Mouse (Mus musculus) CH12.LX (cell line): ENCODE measurements around the gene Skap1. TPM values are rescaled to one million over a fixed set of nuclear protein-coding genes. Genes with fewer than 3 reads are reported as not detected.

Source experiments
- DNase-seq: peaks from one replicate; pipeline ENCODE4 v3.0.0-alpha.2; 2013; ENCODE audit errors: extremely low read depth
- H3K27ac ChIP-seq: 2 replicates; pipeline ENCODE4 v1.5.1; 2012; ENCODE audit warnings: low read depth, mild to moderate bottlenecking, control low read depth, moderate library complexity; ENCODE audit not compliant: insufficient read depth
- H3K27me3 ChIP-seq: replicated peaks from 2 replicates; pipeline ENCODE3; 2012; ENCODE audit warnings: inconsistent platforms
- H3K36me3 ChIP-seq, 2 experiments: replicated peaks in 1 of 2; 2 replicates each; pipeline versions ENCODE3 to v1.6.1; 2012; ENCODE audit warnings: inconsistent platforms in 1 of 2, low read length in 1 of 2, mild to moderate bottlenecking in 1 of 2, mixed read lengths in 1 of 2, moderate library complexity in 1 of 2; ENCODE audit not compliant: control insufficient read depth in 1 of 2, insufficient read depth in 1 of 2
- H3K4me1 ChIP-seq, 2 experiments: 2 replicates each; pipeline ENCODE4 v1.6.1; 2012; ENCODE audit warnings: inconsistent platforms in 1 of 2, moderate library complexity in 1 of 2; ENCODE audit not compliant: insufficient read depth in 2 of 2, control insufficient read depth in 1 of 2
- H3K4me2 ChIP-seq: 2 replicates; pipeline ENCODE4 v1.6.1; 2012; ENCODE audit warnings: low read depth, mild to moderate bottlenecking, control low read depth; ENCODE audit not compliant: poor library complexity, insufficient read depth, severe bottlenecking
- H3K4me3 ChIP-seq, 3 experiments: fragments of 150-350 bp in 1 of 3; sonication (generic) in 1 of 3; replicated peaks in 1 of 3; 2 replicates each; pipeline versions ENCODE3 to v1.5.1; 2011 to 2012; ENCODE audit warnings: low read depth in 2 of 3, low read length in 2 of 3, mild to moderate bottlenecking in 2 of 3, moderate library complexity in 2 of 3, control low read depth in 1 of 3, improper control_type of control experiment in 1 of 3, inconsistent platforms in 1 of 3, mixed read lengths in 1 of 3; ENCODE audit not compliant: poor library complexity in 1 of 3
- H3K79me2 ChIP-seq: replicated peaks from 2 replicates; pipeline ENCODE4 v1.6.1; 2012; ENCODE audit warnings: mild to moderate bottlenecking, moderate library complexity; ENCODE audit not compliant: control insufficient read depth, poor library complexity, insufficient read depth, severe bottlenecking; ENCODE audit errors: extremely low read depth
- H3K9ac ChIP-seq: 2 replicates; pipeline ENCODE4 v1.6.1; 2012; ENCODE audit warnings: low read depth, mild to moderate bottlenecking, control low read depth, moderate library complexity; ENCODE audit not compliant: insufficient read depth
- H3K9me3 ChIP-seq: replicated peaks from 2 replicates; pipeline ENCODE3; 2012; ENCODE audit warnings: low read length, inconsistent platforms, mixed read lengths
- CHD1 ChIP-seq: IDR thresholded peaks from 2 replicates; pipeline ENCODE4 v1.6.1; 2012; ENCODE audit warnings: low read depth, low read length, improper control_type of control experiment, inconsistent platforms
- CHD2 ChIP-seq: IDR thresholded peaks from 2 replicates; pipeline ENCODE4 v1.6.1; 2011; ENCODE audit warnings: low read length, improper control_type of control experiment
- CTCF ChIP-seq, 2 experiments: IDR thresholded peaks in 1 of 2; conservative IDR thresholded peaks in 1 of 2; 2 replicates each; pipeline ENCODE4 v1.5.1; 2011 to 2012; ENCODE audit warnings: low read depth in 2 of 2, low read length in 2 of 2, improper control_type of control experiment in 1 of 2, inconsistent platforms in 1 of 2, mild to moderate bottlenecking in 1 of 2, moderate library complexity in 1 of 2
- ETS1 ChIP-seq: conservative IDR thresholded peaks from 2 replicates; pipeline ENCODE4 v1.6.1; 2012; ENCODE audit warnings: low read depth, mild to moderate bottlenecking, inconsistent platforms, low read length, improper control_type of control experiment, moderate library complexity
- GABPA ChIP-seq: IDR thresholded peaks from 2 replicates; pipeline ENCODE4 v1.6.1; 2012; ENCODE audit warnings: low read depth, low read length, improper control_type of control experiment, inconsistent platforms; ENCODE audit not compliant: insufficient replicate concordance
- HCFC1 ChIP-seq: IDR thresholded peaks from 2 replicates; pipeline ENCODE4 v1.6.1; 2012; ENCODE audit warnings: low read depth, mild to moderate bottlenecking, inconsistent platforms, low read length, improper control_type of control experiment
- IRF4 ChIP-seq: IDR thresholded peaks from 2 replicates; pipeline ENCODE4 v1.6.1; 2014; ENCODE audit warnings: low read depth, mild to moderate bottlenecking, inconsistent platforms, low read length, improper control_type of control experiment
- JUN ChIP-seq: IDR thresholded peaks from 2 replicates; pipeline ENCODE4 v1.6.1; 2011; ENCODE audit warnings: low read depth, mild to moderate bottlenecking, low read length, improper control_type of control experiment, moderate library complexity; ENCODE audit not compliant: insufficient read depth
- JUND ChIP-seq: conservative IDR thresholded peaks from 2 replicates; pipeline ENCODE4 v1.6.1; 2011; ENCODE audit warnings: low read depth, low read length, improper control_type of control experiment
- MAFK ChIP-seq: IDR thresholded peaks from 2 replicates; pipeline ENCODE4 v1.6.1; 2011; ENCODE audit warnings: low read length, improper control_type of control experiment; ENCODE audit not compliant: insufficient replicate concordance
- MAX ChIP-seq: IDR thresholded peaks from 2 replicates; pipeline ENCODE4 v1.6.1; 2011; ENCODE audit warnings: low read length, improper control_type of control experiment
- MAZ ChIP-seq: IDR thresholded peaks from 2 replicates; pipeline ENCODE4 v1.6.1; 2012; ENCODE audit warnings: low read depth, mild to moderate bottlenecking, inconsistent platforms, low read length, improper control_type of control experiment, moderate library complexity
- MEF2A ChIP-seq: IDR thresholded peaks from 2 replicates; pipeline ENCODE4 v1.6.1; 2014; ENCODE audit warnings: low read depth, mild to moderate bottlenecking, inconsistent platforms, low read length, improper control_type of control experiment, borderline replicate concordance
- MXI1 ChIP-seq: IDR thresholded peaks from 2 replicates; pipeline ENCODE4 v1.6.1; 2011; ENCODE audit warnings: mild to moderate bottlenecking, low read depth, low read length, improper control_type of control experiment
- TBP ChIP-seq: conservative IDR thresholded peaks from 2 replicates; pipeline ENCODE4 v1.6.1; 2011; ENCODE audit warnings: low read depth, low read length, improper control_type of control experiment
- TCF12 ChIP-seq: IDR thresholded peaks from 2 replicates; pipeline ENCODE4 v1.6.1; 2014; ENCODE audit warnings: low read depth, mild to moderate bottlenecking, inconsistent platforms, low read length, improper control_type of control experiment
- ZMIZ1 ChIP-seq: IDR thresholded peaks from 2 replicates; pipeline ENCODE4 v1.6.1; 2012; ENCODE audit warnings: low read depth, mild to moderate bottlenecking, inconsistent platforms, low read length, improper control_type of control experiment
- dilution Hi-C: fragments of 300-500 bp; cut with MboI; formaldehyde crosslinking; loops from 2 replicates; pipeline ENCODE4 v1.14.3; 2020; ENCODE audit warnings: low sequenced_read_pairs; ENCODE audit not compliant: extremely low pct_unique_long_range_greater_than_20kb, extremely low pct_ligation_motif_present
- in situ Hi-C: fragments of 300-500 bp; cut with MboI; formaldehyde crosslinking; loops from 3 replicates; pipeline ENCODE4 v1.14.3; 2019; ENCODE audit warnings: low sequenced_read_pairs, low pct_ligation_motif_present, low pct_unique_long_range_greater_than_20kb, mixed read lengths
- polyA plus RNA-seq: library from polyadenylated mRNA; unstranded; fragments of >175 nt; gene quantifications from 2 replicates; pipeline ENCODE4 v1.2.1, GENCODE M21; 2012; ENCODE audit warnings: low read depth; ENCODE audit not compliant: insufficient read length
- total RNA-seq, 2 experiments: library from RNA; depleted of rRNA; stranded (reverse); fragments of 300-350 nt in 1 of 2; fragments of >200 nt in 1 of 2; gene quantifications; 2 replicates each; pipeline ENCODE4 v1.2.3; 2012 to 2014

Gene Skap1
- total and polyA plus RNA-seq, 3 experiments: not detected

- dilution Hi-C loops: no loop called here
- no peaks in the 10 kb centered on the region for H3K79me2 ChIP-seq
- H3K36me3 ChIP-seq: peaks cover 59 to 88% of the 10 kb centered on the region in 2 experiments
- H3K27ac ChIP-seq: 0 out of 2 replicates have a peak overlapping the region, but pooled peaks have one; percentile 87
- no peaks in the 10 kb centered on the region for H3K9me3 ChIP-seq
- peaks cover 44 to 98% of the 10 kb centered on the region in 2 experiments for H3K4me1 ChIP-seq
- no peak overlapping the region for H3K9ac ChIP-seq
- in situ Hi-C loops: no loop called here
- no peak overlapping the region for H3K4me3 ChIP-seq
- no peak overlapping the region for H3K4me2 ChIP-seq
- DNase-seq: peak; percentile 70
- no peaks in the 10 kb centered on the region for H3K27me3 ChIP-seq
- peak; percentile 27; the same call in 1 of the 2 replicates for TF ChIP-seq TCF12
- TF ChIP-seq MAFK: no peak
- no peak for TF ChIP-seq JUN
- TF ChIP-seq HCFC1: no peak
- TF ChIP-seq ETS1: 0 out of 2 replicates have a peak, but pooled peaks have one; percentile 13
- TF ChIP-seq IRF4: no peak; the same call in 1 of the 2 replicates
These were observed 302.7 kb downstream of the Skap1 start for GRCm38 (mm10) chr11:96767096-96767495.

GRCm38 (mm10) chr11:96768240-96768639 lies 303.8 kb downstream of the Skap1 start:
- peaks cover 41 to 89% of the 10 kb centered on the region in 2 experiments for H3K4me1 ChIP-seq
- dilution Hi-C loops: no loop called here
- H3K9ac ChIP-seq: no peak overlapping the region
- no peaks in the 10 kb centered on the region for H3K27me3 ChIP-seq
- no peak overlapping the region for H3K4me2 ChIP-seq
- H3K36me3 ChIP-seq: peaks cover 68 to 93% of the 10 kb centered on the region in 2 experiments
- DNase-seq: no peak
- peak overlapping the region in 1 of 3 experiments; percentile 33 for H3K4me3 ChIP-seq
- H3K27ac ChIP-seq: no peak overlapping the region
- H3K79me2 ChIP-seq: no peaks in the 10 kb centered on the region
- TF ChIP-seq MAX (no peak), MAZ (no peak), ETS1 (no peak), ZMIZ1 (no peak), CTCF (conservative IDR thresholded peaks at IDR 0.05 in 1 of 2, IDR thresholded peaks at IDR 0.05 in 1 of 2; ENCODE audit: low read depth in 2 of 2, low read length in 2 of 2) (no peak), TBP (no peak), MEF2A (no peak), CHD1 (no peak), MXI1 (no peak), GABPA (no peak), JUND (no peak), CHD2 (no peak)
- in situ Hi-C loops: no loop called here
- H3K9me3 ChIP-seq: no peaks in the 10 kb centered on the region
